Mouse (Mus musculus): ENCODE data around the gene Usp46. TPM values are rescaled to one million over a fixed set of nuclear protein-coding genes. Genes with fewer than 3 reads are reported as not detected.

The Usp46 gene
- polyA plus RNA-seq, 1 experiment from 2014 or later: 27.3 TPM

- no peak for ATAC-seq
- no peaks in the 10 kb centered on the region for H3K36me3 ChIP-seq (ENCODE audit: insufficient read depth, low read length)
- no peaks in the 10 kb centered on the region for H3K27me3 ChIP-seq (replicated peaks; ENCODE audit: insufficient read depth, low read length)
- no peak for DNase-seq (ENCODE audit: low spot score)
- H3K4me3 ChIP-seq (ENCODE audit: low read depth, low read length): no peak overlapping the region
- no peak overlapping the region for H3K27ac ChIP-seq (ENCODE audit: low read length)
- no peaks in the 10 kb centered on the region for H3K9me3 ChIP-seq (ENCODE audit: low read length)
- TF ChIP-seq EP300 (IDR thresholded peaks at IDR 0.05) (no peak), CTCF (IDR thresholded peaks at IDR 0.05) (no peak)
- no peak overlapping the region for H3K4me2 ChIP-seq (replicated peaks; ENCODE audit: low read depth, low read length)
- WGBS: 84% methylated on average over 3 of the region's 3 CpGs
- no peak overlapping the region for H3K9ac ChIP-seq (replicated peaks; ENCODE audit: low read depth)
- no peaks in the 10 kb centered on the region for H3K4me1 ChIP-seq (ENCODE audit: insufficient read depth, low read depth, low read length)
Observed at GRCm38 (mm10) chr5:73955691-73956090, 112.5 kb downstream of the Usp46 start.

GRCm38 (mm10) chr5:73955005-73955404, 113.2 kb downstream of the Usp46 start:
- WGBS: 86% methylated on average over 4 of the region's 4 CpGs
- H3K4me3 ChIP-seq (ENCODE audit: low read depth, low read length): no peak overlapping the region
- H3K36me3 ChIP-seq (ENCODE audit: insufficient read depth, low read length): no peaks in the 10 kb centered on the region
- H3K4me2 ChIP-seq (replicated peaks; ENCODE audit: low read depth, low read length): no peak overlapping the region
- no peak overlapping the region for H3K27ac ChIP-seq (ENCODE audit: low read length)
- no peak overlapping the region for H3K9ac ChIP-seq (replicated peaks; ENCODE audit: low read depth)
- TF ChIP-seq CTCF (IDR thresholded peaks at IDR 0.05) (no peak), EP300 (IDR thresholded peaks at IDR 0.05) (no peak)
- ATAC-seq: no peak
- no peak for DNase-seq (ENCODE audit: low spot score)
- H3K9me3 ChIP-seq (ENCODE audit: low read length): no peaks in the 10 kb centered on the region
- no peaks in the 10 kb centered on the region for H3K4me1 ChIP-seq (ENCODE audit: insufficient read depth, low read depth, low read length)
- H3K27me3 ChIP-seq (replicated peaks; ENCODE audit: insufficient read depth, low read length): no peaks in the 10 kb centered on the region

GRCm38 (mm10) chr5:73953066-73953614, 115.1 kb downstream of the Usp46 start:
- Histone ChIP-seq H3K27ac (ENCODE audit: low read length) (no peak overlapping the region), H3K27me3 (replicated peaks; ENCODE audit: insufficient read depth, low read length) (no peaks in the 10 kb centered on the region), H3K9ac (replicated peaks; ENCODE audit: low read depth) (no peak overlapping the region), H3K4me2 (replicated peaks; ENCODE audit: low read depth, low read length) (no peak overlapping the region), H3K36me3 (ENCODE audit: insufficient read depth, low read length) (no peaks in the 10 kb centered on the region), H3K4me1 (ENCODE audit: insufficient read depth, low read depth, low read length) (no peaks in the 10 kb centered on the region), H3K9me3 (ENCODE audit: low read length) (no peaks in the 10 kb centered on the region), H3K4me3 (ENCODE audit: low read depth, low read length) (no peak overlapping the region)
- no peak for ATAC-seq
- WGBS: 71% methylated on average over 3 of the region's 3 CpGs
- TF ChIP-seq EP300 (IDR thresholded peaks at IDR 0.05) (no peak), CTCF (IDR thresholded peaks at IDR 0.05) (no peak)
- DNase-seq (ENCODE audit: low spot score): no peak

GRCm38 (mm10) chr5:73951649-73952000, 116.6 kb downstream of the Usp46 start:
- no peaks in the 10 kb centered on the region for H3K9me3 ChIP-seq (ENCODE audit: low read length)
- no peak overlapping the region for H3K4me3 ChIP-seq (ENCODE audit: low read depth, low read length)
- H3K27ac ChIP-seq (ENCODE audit: low read length): no peak overlapping the region
- 75% methylated on average over 1 of the region's 1 CpGs for WGBS
- no peak overlapping the region for H3K9ac ChIP-seq (replicated peaks; ENCODE audit: low read depth)
- no peaks in the 10 kb centered on the region for H3K36me3 ChIP-seq (ENCODE audit: insufficient read depth, low read length)
- no peak overlapping the region for H3K4me2 ChIP-seq (replicated peaks; ENCODE audit: low read depth, low read length)
- no peaks in the 10 kb centered on the region for H3K27me3 ChIP-seq (replicated peaks; ENCODE audit: insufficient read depth, low read length)
- H3K4me1 ChIP-seq (ENCODE audit: insufficient read depth, low read depth, low read length): no peaks in the 10 kb centered on the region
- no peak for TF ChIP-seq CTCF (IDR thresholded peaks at IDR 0.05)
- no peak for TF ChIP-seq EP300 (IDR thresholded peaks at IDR 0.05)
- ATAC-seq (no peak), DNase-seq (ENCODE audit: low spot score) (no peak)

GRCm38 (mm10) chr5:73950809-73951648, 117.2 kb downstream of the Usp46 start:
- H3K27ac ChIP-seq (ENCODE audit: low read length): no peak overlapping the region
- no peak overlapping the region for H3K4me2 ChIP-seq (replicated peaks; ENCODE audit: low read depth, low read length)
- TF ChIP-seq CTCF (IDR thresholded peaks at IDR 0.05) (no peak), EP300 (IDR thresholded peaks at IDR 0.05) (no peak)
- ATAC-seq: no peak
- no peak overlapping the region for H3K9ac ChIP-seq (replicated peaks; ENCODE audit: low read depth)
- no peaks in the 10 kb centered on the region for H3K27me3 ChIP-seq (replicated peaks; ENCODE audit: insufficient read depth, low read length)
- WGBS: 64% methylated on average over 16 of the region's 16 CpGs
- H3K9me3 ChIP-seq (ENCODE audit: low read length): no peaks in the 10 kb centered on the region
- H3K36me3 ChIP-seq (ENCODE audit: insufficient read depth, low read length): no peaks in the 10 kb centered on the region
- H3K4me1 ChIP-seq (ENCODE audit: insufficient read depth, low read depth, low read length): no peaks in the 10 kb centered on the region
- DNase-seq (ENCODE audit: low spot score): no peak
- H3K4me3 ChIP-seq (ENCODE audit: low read depth, low read length): no peak overlapping the region

Other genes with a start within 250 kb of the Usp46 start
- 80.4 and 86.7 TPM in 2 replicates for gene Rasl11b, start 126.9 kb upstream of the Usp46 start, polyA plus RNA-seq (2015; fragmentation: Nextera tagmentation; extraction: Ambion mirVana)